Comparison of ENCODE assay signal across 13 mouse cellular contexts in the genomic region with DNA sequence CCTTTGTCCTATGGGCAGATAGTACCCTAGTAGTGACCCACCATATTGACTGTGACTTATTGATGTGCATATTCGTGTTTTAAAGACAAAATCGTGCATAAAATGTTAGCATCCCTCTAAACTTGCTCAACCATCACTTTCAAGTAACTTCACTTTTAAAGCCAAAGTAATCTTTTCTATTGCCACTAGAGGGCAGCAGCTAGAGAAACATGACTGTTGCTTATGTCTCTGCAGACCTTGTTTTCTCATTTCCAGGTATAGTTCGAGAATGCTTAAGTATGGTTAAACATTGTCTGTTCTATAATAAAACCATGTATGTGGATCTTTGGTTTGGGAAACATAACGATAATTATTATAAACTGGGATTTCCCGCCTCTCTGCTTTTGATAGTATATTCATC. TPM values are rescaled to one million over a fixed set of nuclear protein-coding genes. Genes with fewer than 3 reads are reported as not detected.
DNase-seq lines count a peak whose midpoint lies in the region; ATAC-seq and TF ChIP-seq lines count a peak whose summit lies in the region.
"Had no signal": no experiment of that assay in that cellular context is flagged by ENCODE, and none has a peak within 500 bp of the region (broad histone marks: within the 10 kb centered on the region; RNA-seq: fewer than 3 reads in every experiment).

No protein-coding gene starts in this region.

- WGBS in lung, postnatal 0 days = 33% methylated on average over 5 of the region's 5 CpGs

- no peak overlapping the region for H3K9ac ChIP-seq in lung, postnatal 0 days (replicated peaks; ENCODE audit: low read depth)
- H3K9ac ChIP-seq: forebrain, embryonic 12.5 days; liver, embryonic 13.5 days had no signal

- intact Hi-C loops in gastrocnemius, adult 2 months (cut with DNase I) = no loop called here

- H3K27ac ChIP-seq in gastrocnemius, adult 2 months = no peak overlapping the region
- H3K27ac ChIP-seq in lung, postnatal 0 days (ENCODE audit: low read length) = no peak overlapping the region
- H3K27ac ChIP-seq: forebrain, embryonic 12.5 days; liver, embryonic 13.5 days had no signal

- H3K27me3 ChIP-seq in lung, postnatal 0 days (replicated peaks; ENCODE audit: insufficient read depth, low read length) = no peaks in the 10 kb centered on the region
- H3K27me3 ChIP-seq: forebrain, embryonic 12.5 days; liver, embryonic 13.5 days had no signal

- H3K4me1 ChIP-seq in lung, postnatal 0 days (ENCODE audit: insufficient read depth, low read depth, low read length) = no peaks in the 10 kb centered on the region
- H3K4me1 ChIP-seq: forebrain, embryonic 12.5 days; liver, embryonic 13.5 days had no signal

- peak; percentile 65 for TF ChIP-seq CTCF in gastrocnemius, adult 2 months (IDR thresholded peaks at IDR 0.05)
- TF ChIP-seq CTCF in lung, postnatal 0 days (IDR thresholded peaks at IDR 0.05) = peak; percentile 55

- H3K4me2 ChIP-seq in lung, postnatal 0 days (replicated peaks; ENCODE audit: low read depth, low read length) = no peak overlapping the region
- H3K4me2 ChIP-seq: forebrain, embryonic 12.5 days; heart, embryonic 11.5 days; liver, embryonic 13.5 days had no signal

- no peak for TF ChIP-seq EP300 in lung, postnatal 0 days (IDR thresholded peaks at IDR 0.05)

- H3K4me3 ChIP-seq in gastrocnemius, adult 2 months = no peak overlapping the region
- H3K4me3 ChIP-seq in lung, postnatal 0 days (ENCODE audit: low read depth, low read length) = no peak overlapping the region
- H3K4me3 ChIP-seq: forebrain, embryonic 12.5 days; liver, embryonic 13.5 days had no signal

- no peak for DNase-seq in gastrocnemius, adult 2 months
- DNase-seq in gastrocnemius, postnatal 10 days = no peak
- DNase-seq in lung, postnatal 0 days (ENCODE audit: low spot score) = peak; percentile 13
- DNase-seq in lung, adult 18-20 months = no peak
- peak; percentile 61 for DNase-seq in NIH3T3 (ENCODE audit: low read depth)
- DNase-seq in layer of hippocampus, adult 8-10 months (ENCODE audit: low spot score in 2 of 2) = no peak
- no peak for DNase-seq in ovary, postnatal 36 days (ENCODE audit: low spot score)
- DNase-seq: cerebellum, postnatal 25 days; liver, embryonic 13.5 days had no signal

- H3K9me3 ChIP-seq in lung, postnatal 0 days (ENCODE audit: low read length) = no peaks in the 10 kb centered on the region
- H3K9me3 ChIP-seq: forebrain, embryonic 12.5 days; liver, embryonic 13.5 days had no signal

- ATAC-seq in lung, postnatal 0 days = no peak
- ATAC-seq in megakaryocyte progenitor cell, adult 5-6 weeks (replicated peaks; ENCODE audit: poor library complexity) = peak; percentile 69

- H3K36me3 ChIP-seq in lung, postnatal 0 days (ENCODE audit: insufficient read depth, low read length) = no peaks in the 10 kb centered on the region
- H3K36me3 ChIP-seq: forebrain, embryonic 12.5 days; liver, embryonic 13.5 days had no signal

RNA-seq across cellular contexts. Expression of a gene that starts 7.4 kb away (rescaled TPM):
- total RNA-seq in gastrocnemius, adult 2 months (2021) = not detected
- under 1 TPM in 1 of 2 experiments, not detected in 1; 0.14 TPM for total RNA-seq in gastrocnemius, postnatal 10 days (2021)
- polyA plus RNA-seq in lung, postnatal 0 days (2015; fragmentation: Nextera tagmentation; extraction: Ambion mirVana) = not detected in 2 replicates
- not detected in 2 replicates for total RNA-seq in megakaryocyte progenitor cell, adult 5-6 weeks (2015)
- total RNA-seq in megakaryocyte progenitor cell, adult 5-6 weeks (2017) = not detected in 2 replicates
- 10 to 100 TPM; 15.1 to 21.9 (median 21.1) TPM for total RNA-seq in layer of hippocampus, adult 8-10 months (2022)
- polyA plus RNA-seq: heart, embryonic 11.5 days; kidney, embryonic 16.5 days had no signal

Comparison
In these comparisons a context has a peak if more than half of its experiments do, and no peak if none do; other contexts are left out.
1. DNase-seq: peak in lung, postnatal 0 days (single experiment) and NIH3T3 (single experiment); none in gastrocnemius, adult 2 months (single experiment), gastrocnemius, postnatal 10 days (single experiment), lung, adult 18-20 months (0 of 2), layer of hippocampus, adult 8-10 months (0 of 2) and ovary, postnatal 36 days (single experiment).
2. RNA of a gene that starts 7.4 kb away (total RNA-seq): 15.1 to 21.9 TPM in layer of hippocampus, adult 8-10 months; 0.14 TPM in gastrocnemius, postnatal 10 days, not detected in gastrocnemius, adult 2 months and not detected in megakaryocyte progenitor cell, adult 5-6 weeks; every median in the first group is over 10 times any median in the second.